ENCODE assay signal across 13 mouse cellular contexts in the genomic region with DNA sequence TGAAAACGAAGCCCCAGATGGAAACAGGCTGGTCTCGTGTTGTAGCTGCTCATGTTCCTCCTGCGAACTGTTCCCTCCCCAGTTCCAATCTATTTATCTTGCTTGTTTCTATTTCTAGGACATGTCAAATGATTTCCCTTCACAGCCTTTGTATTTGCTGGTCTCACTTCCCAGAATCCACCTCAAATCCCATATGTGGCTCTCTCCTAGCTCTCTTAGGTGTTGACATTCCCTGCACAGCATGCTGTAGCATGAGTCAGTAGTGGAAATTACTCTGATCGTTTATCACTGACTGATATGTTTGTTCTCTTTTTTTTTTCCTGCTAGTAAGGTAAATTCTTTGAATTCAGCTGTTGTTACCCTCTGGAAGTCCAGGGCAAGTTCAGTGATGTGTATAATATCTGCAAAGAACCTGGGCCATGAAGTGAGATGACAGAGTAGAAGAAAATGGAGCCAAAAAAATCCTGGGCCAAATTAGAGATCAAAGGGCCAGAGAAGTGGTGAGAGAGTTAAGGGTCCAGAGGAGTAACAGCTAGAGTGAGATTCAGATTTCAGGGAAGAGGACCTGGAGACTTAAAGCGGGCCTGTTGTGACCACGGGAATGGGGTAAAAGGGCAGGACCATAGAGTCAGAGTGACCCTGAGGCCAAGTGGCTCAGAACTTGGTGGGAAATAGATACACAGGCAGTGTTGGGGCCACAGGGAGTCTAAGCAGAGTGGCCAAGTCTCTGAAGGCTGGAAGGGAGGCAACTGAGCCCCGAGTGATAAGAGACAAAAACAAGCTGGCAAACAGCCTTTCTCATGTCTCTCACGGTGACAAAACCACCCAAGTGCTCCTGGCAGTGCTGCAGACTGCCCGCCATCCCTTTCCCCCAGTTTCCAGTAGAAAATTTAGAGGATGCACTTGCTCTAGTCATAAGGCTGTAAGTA. TPM values are rescaled to one million over a fixed set of nuclear protein-coding genes. Genes with fewer than 3 reads are reported as not detected.
DNase-seq lines count a peak whose midpoint lies in the region; ATAC-seq and TF ChIP-seq lines count a peak whose summit lies in the region.
"Had no signal": no experiment of that assay in that cellular context is flagged by ENCODE, and none has a peak within 500 bp of the region (broad histone marks: within the 10 kb centered on the region; RNA-seq: fewer than 3 reads in every experiment).

No protein-coding gene starts in this region.

- no peak overlapping the region for H3K4me2 ChIP-seq in kidney, embryonic 16.5 days (replicated peaks; ENCODE audit: low read depth, low read length)
- H3K4me2 ChIP-seq: hindbrain, embryonic 14.5 days; midbrain, embryonic 13.5 days; neural tube, embryonic 13.5 days had no signal

- ATAC-seq in kidney, embryonic 16.5 days (ENCODE audit: low FRiP score, low TSS enrichment), result no peak
- peak; percentile 74 for ATAC-seq in megakaryocyte-erythroid progenitor cell, adult 5-6 weeks (replicated peaks; ENCODE audit: low FRiP score, low TSS enrichment, poor library complexity, severe bottlenecking)
- ATAC-seq: midbrain, embryonic 13.5 days had no signal

- 38% methylated on average over 9 of the region's 9 CpGs for WGBS in kidney, embryonic 16.5 days

- TF ChIP-seq CTCF in brain, embryonic 14.5 days (IDR thresholded peaks at IDR 0.05; ENCODE audit: borderline replicate concordance, extremely low read depth, insufficient read depth, insufficient read length), result no peak

- no peak for TF ChIP-seq POLR2A in brain, embryonic 14.5 days (IDR thresholded peaks at IDR 0.05; ENCODE audit: borderline replicate concordance, extremely low read depth, insufficient read depth, insufficient read length, poor library complexity, severe bottlenecking)

- peaks cover 8% of the 10 kb centered on the region; the same call in 1 of the 2 replicates for H3K4me1 ChIP-seq in kidney, embryonic 16.5 days (ENCODE audit: insufficient read depth, low read length)

- H3K36me3 ChIP-seq in kidney, embryonic 16.5 days (ENCODE audit: insufficient read depth, low read length), result no peaks in the 10 kb centered on the region
- H3K36me3 ChIP-seq: midbrain, embryonic 13.5 days; neural tube, embryonic 13.5 days had no signal

- 0 out of 2 replicates have a peak overlapping the region, but pooled peaks have one; percentile 17 for H3K27ac ChIP-seq in kidney, embryonic 16.5 days (ENCODE audit: low read length)
- H3K27ac ChIP-seq: hindbrain, embryonic 14.5 days; midbrain, embryonic 13.5 days; neural tube, embryonic 13.5 days had no signal

- no peak overlapping the region for H3K4me3 ChIP-seq in kidney, embryonic 16.5 days (ENCODE audit: low read length)
- H3K4me3 ChIP-seq: midbrain, embryonic 13.5 days; neural tube, embryonic 13.5 days had no signal

- no peak for DNase-seq in kidney, adult 9 months
- peak; percentile 11 for DNase-seq in brain, embryonic 14.5 days (ENCODE audit: low read depth)
- DNase-seq in forelimb bud, embryonic 11.5 days (ENCODE audit: low read depth, low spot score), result peak; percentile 53
- DNase-seq in urinary bladder, postnatal 10 days (ENCODE audit: low spot score), result no peak
- no peak for DNase-seq in gastrocnemius, postnatal 36 days
- DNase-seq: cerebellum, postnatal 10 days; right cerebral cortex, postnatal 4 days; thymus, adult 2 months had no signal

- H3K9me3 ChIP-seq in kidney, embryonic 16.5 days (ENCODE audit: low read length), result no peaks in the 10 kb centered on the region
- H3K9me3 ChIP-seq: midbrain, embryonic 13.5 days; neural tube, embryonic 13.5 days had no signal

- H3K9ac ChIP-seq in kidney, embryonic 16.5 days (replicated peaks; ENCODE audit: low read length), result no peak overlapping the region
- H3K9ac ChIP-seq: hindbrain, embryonic 14.5 days; midbrain, embryonic 13.5 days; neural tube, embryonic 13.5 days had no signal

- no peaks in the 10 kb centered on the region for H3K27me3 ChIP-seq in kidney, embryonic 16.5 days (ENCODE audit: insufficient read depth, low read length)
- H3K27me3 ChIP-seq: midbrain, embryonic 13.5 days; neural tube, embryonic 13.5 days had no signal

- intact Hi-C loops in gastrocnemius, postnatal 36 days (cut with DNase I), result no loop called here

RNA-seq across cellular contexts. Expression of a gene that starts 56.3 kb away (rescaled TPM):
- polyA plus RNA-seq in kidney, embryonic 16.5 days (2015; fragmentation: Nextera tagmentation; extraction: Ambion mirVana), result 1.4 and 1.8 TPM in 2 replicates
- 5.4 and 11.8 TPM in 2 replicates for polyA plus RNA-seq in brain, embryonic 14.5 days (2012; rRNA removed)
- total RNA-seq in megakaryocyte-erythroid progenitor cell, adult 5-6 weeks (2014; fragmentation: Nextera tagmentation), result 1.0 TPM in 1 of 2 replicates, not detected in the other
- total RNA-seq in megakaryocyte-erythroid progenitor cell, adult 5-6 weeks (2017), result 0.14 TPM in 1 of 2 replicates, not detected in the other
- total RNA-seq in gastrocnemius, postnatal 36 days (2021), result 10 to 100 TPM; 51.0 to 60.8 TPM

Comparison
In these comparisons a context has a peak if more than half of its experiments do, and no peak if none do; other contexts are left out.
1. DNase-seq: peak in brain, embryonic 14.5 days (single experiment) and forelimb bud, embryonic 11.5 days (single experiment); none in kidney, adult 9 months (single experiment), urinary bladder, postnatal 10 days (single experiment) and gastrocnemius, postnatal 36 days (0 of 2).
2. RNA of a gene that starts 56.3 kb away (total RNA-seq): 51.0 to 60.8 TPM in gastrocnemius, postnatal 36 days; 0.14 to 1.0 TPM in megakaryocyte-erythroid progenitor cell, adult 5-6 weeks; every median in the first group is over 10 times any median in the second.